Mouse (Mus musculus) right cerebral cortex, postnatal 14 days (tissue): ENCODE data around the gene Unc93a2.
"Not testable (repeated sequence)": the region's sequence is repeated elsewhere in the genome, so short reads cannot be mapped to it uniquely, and the experiment has no call there.

Experiments
- DNase-seq: peaks from one replicate; pipeline ENCODE4 v3.0.0; 2022

Gene Unc93a2

GRCm38 (mm10) chr17:7369401-7369800, 15.9 kb downstream of the Unc93a2 start:
- DNase-seq: not testable (repeated sequence)

- DNase-seq: not testable (repeated sequence)
Observed at GRCm38 (mm10) chr17:7366676-7367374, 18.4 kb downstream of the Unc93a2 start.

DNA sequence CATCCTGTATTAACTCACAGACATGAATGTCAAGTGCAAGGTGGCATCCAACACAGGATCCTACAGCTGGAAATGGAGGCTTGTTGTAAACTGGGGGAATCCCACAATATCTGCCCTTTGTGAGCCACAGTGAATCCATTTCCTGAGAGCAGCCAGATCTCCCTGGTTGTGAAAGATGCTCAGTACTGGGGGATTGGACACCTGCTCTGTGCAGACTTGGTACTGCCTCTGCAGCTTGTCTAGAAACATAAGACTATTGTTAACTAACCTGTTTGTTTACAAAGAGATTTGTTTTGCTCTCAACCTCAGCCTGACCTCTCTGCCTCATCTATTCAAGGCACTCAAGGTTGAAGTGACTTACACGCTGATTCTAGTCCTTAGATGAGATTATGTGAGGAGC, 19.0 kb downstream of the Unc93a2 start:
- not testable (repeated sequence) for DNase-seq

- DNase-seq: not testable (repeated sequence)
Observed at GRCm38 (mm10) chr17:7365615-7366014, 19.6 kb downstream of the Unc93a2 start.

DNA sequence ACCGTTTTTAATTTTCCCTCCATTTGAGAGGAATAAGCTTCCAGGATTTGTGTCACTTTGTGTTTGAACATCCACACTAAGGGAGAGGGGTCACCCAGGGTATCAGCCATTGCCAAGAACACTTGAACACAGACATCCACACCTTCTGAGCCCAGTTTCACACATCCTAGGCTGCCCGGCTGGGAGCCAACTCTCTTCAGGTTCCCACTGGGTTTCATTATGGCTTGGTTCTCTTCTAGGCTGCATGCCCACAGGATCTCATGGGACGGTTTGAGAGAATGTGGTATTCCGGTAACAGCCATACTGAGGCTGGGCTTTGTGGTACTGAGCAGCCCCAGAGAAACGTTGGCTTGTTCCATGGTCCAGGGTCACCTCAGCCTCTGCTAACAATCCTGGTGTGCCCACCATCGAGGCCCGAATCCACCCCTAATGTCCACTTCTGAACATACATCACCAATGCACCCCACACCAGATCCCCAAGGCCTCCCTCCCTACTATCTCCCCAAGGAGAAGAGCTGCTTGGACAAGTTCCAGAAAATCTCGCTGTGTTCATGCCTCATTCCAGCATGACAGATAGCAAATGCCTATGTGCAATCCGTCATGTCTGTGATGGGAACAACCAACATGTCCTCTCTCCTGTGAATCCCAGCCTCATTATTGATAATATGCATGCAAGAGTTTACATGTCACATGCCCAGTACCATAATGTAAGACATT, 24.4 kb downstream of the Unc93a2 start:
- peak; percentile 35 for DNase-seq

GRCm38 (mm10) chr17:7359806-7360205, 25.5 kb downstream of the Unc93a2 start:
- not testable (repeated sequence) for DNase-seq

DNA sequence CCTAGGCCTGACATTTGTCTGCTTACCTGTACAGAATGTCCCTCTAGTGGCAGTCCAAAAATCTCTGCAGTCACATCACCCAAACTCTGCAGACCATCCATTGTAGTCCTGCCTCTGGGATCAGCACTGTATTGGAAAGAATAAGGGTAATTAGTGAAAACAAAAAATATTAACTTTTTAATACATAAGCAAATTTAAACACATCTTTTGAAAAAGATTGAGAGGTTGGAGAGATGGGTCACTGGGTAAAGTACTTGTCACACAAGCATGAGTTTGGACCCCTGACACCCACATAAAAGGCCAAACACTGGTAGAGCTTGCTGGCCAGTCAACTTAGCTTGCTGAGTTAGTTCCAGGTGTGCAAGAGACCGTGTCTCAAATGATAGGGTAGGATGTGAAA, 32.7 kb downstream of the Unc93a2 start, which contains the start of gene Ttll2:
Ttll2 (minus strand) TSS at position 101 of the 400 bp plus-strand sequence.
- not testable (repeated sequence) for DNase-seq

GRCm38 (mm10) chr17:7348765-7349164, 36.5 kb downstream of the Unc93a2 start:
- DNase-seq: not testable (repeated sequence)

GRCm38 (mm10) chr17:7337381-7337780, 47.9 kb downstream of the Unc93a2 start:
- not testable (repeated sequence) for DNase-seq

GRCm38 (mm10) chr17:7332745-7333144, 52.5 kb downstream of the Unc93a2 start:
- DNase-seq: not testable (repeated sequence)

DNA sequence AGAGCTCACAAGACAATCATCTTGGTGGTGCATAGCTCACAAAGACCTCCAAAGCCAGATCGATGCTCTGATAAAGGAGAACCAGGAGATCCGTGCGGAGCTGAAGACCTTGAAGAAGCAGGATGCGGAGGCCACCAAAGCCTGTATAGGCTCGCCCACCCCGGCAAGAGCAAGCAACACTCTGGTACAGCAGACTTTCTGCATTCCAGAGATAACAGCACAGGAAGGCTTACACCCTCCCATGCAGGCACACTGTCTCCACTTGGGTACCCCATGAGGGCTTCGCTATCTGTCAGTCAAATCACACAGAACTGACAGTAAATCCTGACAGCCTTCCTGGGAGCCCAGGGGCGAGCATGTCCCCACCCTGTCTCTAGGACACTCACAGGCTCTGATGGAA, 58.8 kb downstream of the Unc93a2 start:
- DNase-seq: not testable (repeated sequence)

DNA sequence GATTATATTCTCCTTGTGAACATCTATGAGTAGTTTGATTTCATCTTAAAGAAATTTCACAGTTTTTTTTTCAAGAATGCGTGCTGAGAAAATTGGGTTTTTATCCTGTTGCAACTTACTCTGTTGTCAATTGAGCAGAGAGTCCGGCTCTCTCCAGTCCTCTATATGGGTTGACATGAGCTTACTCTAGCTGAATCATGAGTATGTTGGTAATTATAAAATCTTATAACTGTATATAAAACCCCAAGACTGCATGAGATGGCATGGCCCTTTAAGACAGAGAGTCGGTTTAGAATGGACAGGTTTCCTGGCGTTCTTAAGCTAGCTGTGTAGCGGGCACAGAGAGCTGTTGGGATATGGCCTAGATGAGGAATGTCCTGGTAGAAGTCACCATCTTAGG, 60.9 kb downstream of the Unc93a2 start, which contains the start of gene Tcp10a:
Tcp10a (plus strand) TSS at position 301 of the 400 bp plus-strand sequence.
- DNase-seq: not testable (repeated sequence)

GRCm38 (mm10) chr17:7319789-7320188, 65.5 kb downstream of the Unc93a2 start:
- not testable (repeated sequence) for DNase-seq

DNA sequence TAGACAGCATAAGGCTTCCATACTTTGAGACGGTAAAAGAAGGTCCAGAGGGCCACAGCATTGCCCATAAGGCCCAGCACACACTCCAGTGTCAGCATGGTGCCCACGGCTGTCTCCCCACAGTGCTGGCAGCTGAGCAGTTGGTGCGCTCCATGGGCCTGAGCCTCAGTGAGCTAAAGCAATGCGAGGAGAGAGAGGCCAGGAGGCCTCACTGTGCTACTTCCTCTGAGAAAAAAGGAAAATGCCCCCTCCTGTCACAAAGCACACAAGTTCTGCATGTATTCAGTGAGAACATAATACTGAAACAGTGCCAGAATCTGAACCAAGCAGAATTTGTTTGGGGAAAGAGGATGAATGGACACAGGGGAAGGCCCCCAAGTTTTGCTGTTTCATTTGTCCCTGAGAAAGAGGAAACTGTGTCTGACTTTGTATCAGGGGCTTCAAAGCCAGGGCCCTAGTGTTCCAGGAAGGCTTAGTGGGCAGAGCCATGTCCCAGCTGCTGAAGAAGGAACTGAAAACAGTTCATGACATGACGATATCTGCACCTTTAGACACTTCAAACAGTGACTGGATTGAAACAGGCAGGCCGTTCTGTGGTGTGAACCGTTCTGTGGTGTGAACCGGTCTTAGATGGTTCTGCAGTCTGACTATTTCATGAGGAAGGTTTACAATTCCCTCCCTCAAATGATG, 69.4 kb downstream of the Unc93a2 start:
- not testable (repeated sequence) for DNase-seq
